8 mouse cellular contexts compared by ENCODE assay signal in the genomic region with DNA sequence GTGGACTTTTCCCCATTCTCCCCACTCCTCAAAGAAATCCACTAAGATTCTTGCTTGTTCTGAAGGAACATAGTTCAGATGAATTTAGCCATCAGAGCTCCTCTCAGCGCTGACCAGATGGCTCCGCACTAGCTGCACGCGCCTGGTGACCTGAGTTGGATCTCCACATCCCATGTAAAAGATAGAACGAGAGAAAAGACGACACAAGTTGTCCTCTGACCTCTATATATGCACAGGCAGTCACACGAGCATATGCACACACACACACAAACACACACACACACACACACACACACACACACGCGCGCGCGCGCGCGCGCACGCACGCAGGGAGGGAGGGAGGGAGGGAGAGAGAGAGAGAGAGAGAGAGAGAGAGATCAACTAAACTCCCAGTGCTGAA.
A peak's percentile ranks its signal among the peaks of the same experiment; 100 is the strongest.
DNase-seq lines count a peak whose midpoint lies in the region; ATAC-seq lines count a peak whose summit lies in the region.

No protein-coding gene starts in this region.

- H3K4me1 ChIP-seq in forebrain, embryonic 13.5 days, result peaks cover 24% of the 10 kb centered on the region
- H3K4me1 ChIP-seq in hindbrain, embryonic 16.5 days (ENCODE audit: control insufficient read depth, insufficient read depth, low read depth, low read length), result peaks cover 6% of the 10 kb centered on the region

- no peaks in the 10 kb centered on the region for H3K27me3 ChIP-seq in forebrain, embryonic 13.5 days
- no peaks in the 10 kb centered on the region for H3K27me3 ChIP-seq in hindbrain, embryonic 16.5 days (replicated peaks; ENCODE audit: control insufficient read depth, insufficient read depth, low read length)

- H3K27ac ChIP-seq in forebrain, embryonic 13.5 days, result peak overlapping the region; percentile 86
- H3K27ac ChIP-seq in hindbrain, embryonic 16.5 days (ENCODE audit: low read depth, low read length), result peak overlapping the region; percentile 76

- peak overlapping the region; percentile 61 for H3K9ac ChIP-seq in forebrain, embryonic 13.5 days
- peak overlapping the region; percentile 54 for H3K9ac ChIP-seq in hindbrain, embryonic 16.5 days (ENCODE audit: low read depth, low read length)

- H3K4me3 ChIP-seq in forebrain, embryonic 13.5 days, result peak overlapping the region; percentile 44
- peak overlapping the region; percentile 35 for H3K4me3 ChIP-seq in hindbrain, embryonic 16.5 days (ENCODE audit: low read length)

- H3K9me3 ChIP-seq in forebrain, embryonic 13.5 days (replicated peaks), result no peaks in the 10 kb centered on the region
- no peaks in the 10 kb centered on the region for H3K9me3 ChIP-seq in hindbrain, embryonic 16.5 days (ENCODE audit: control insufficient read depth, low read length)

- peak overlapping the region; percentile 68 for H3K4me2 ChIP-seq in forebrain, embryonic 13.5 days
- H3K4me2 ChIP-seq in hindbrain, embryonic 16.5 days (ENCODE audit: low read length), result peak overlapping the region; percentile 76

- H3K36me3 ChIP-seq in forebrain, embryonic 13.5 days (ENCODE audit: poor library complexity, severe bottlenecking), result no peaks in the 10 kb centered on the region
- H3K36me3 ChIP-seq in hindbrain, embryonic 16.5 days (ENCODE audit: control insufficient read depth, insufficient read depth, low read length), result no peaks in the 10 kb centered on the region

- WGBS in forebrain, embryonic 13.5 days, result 0% methylated on average over 7 of the region's 18 CpGs
- under 1% methylated on average over 18 of the region's 18 CpGs for WGBS in hindbrain, embryonic 16.5 days

- no peak for DNase-seq in frontal cortex, postnatal 14 days (ENCODE audit: low spot score in 2 of 2)
- peak; percentile 74 for DNase-seq in Muller cell, postnatal 12 days (ENCODE audit: inconsistent ontology term)
- peak; percentile 63 for DNase-seq in mesoderm, embryonic 11.5 days (ENCODE audit: low read depth, low spot score)
- DNase-seq in natural killer cell, adult 2 months (ENCODE audit: low spot score in 2 of 2), result no peak
- no peak for DNase-seq in embryo, embryonic 9.5 days (ENCODE audit: extremely low spot score)

- ATAC-seq in frontal cortex, adult (ENCODE audit: low TSS enrichment), result peak; percentile 39
- ATAC-seq in forebrain, embryonic 13.5 days, result peak; percentile 60
- peak; percentile 62 for ATAC-seq in hindbrain, embryonic 16.5 days

Comparison
In these comparisons a context has a peak if more than half of its experiments do, and no peak if none do; other contexts are left out.
1. DNase-seq: peak in Muller cell, postnatal 12 days (single experiment) and mesoderm, embryonic 11.5 days (single experiment); none in frontal cortex, postnatal 14 days (0 of 2), natural killer cell, adult 2 months (0 of 2) and embryo, embryonic 9.5 days (single experiment).
2. Peak in every context shown above with its lines, with median percentiles within 50 percentile points of each other: ATAC-seq.